In the genomic region with DNA sequence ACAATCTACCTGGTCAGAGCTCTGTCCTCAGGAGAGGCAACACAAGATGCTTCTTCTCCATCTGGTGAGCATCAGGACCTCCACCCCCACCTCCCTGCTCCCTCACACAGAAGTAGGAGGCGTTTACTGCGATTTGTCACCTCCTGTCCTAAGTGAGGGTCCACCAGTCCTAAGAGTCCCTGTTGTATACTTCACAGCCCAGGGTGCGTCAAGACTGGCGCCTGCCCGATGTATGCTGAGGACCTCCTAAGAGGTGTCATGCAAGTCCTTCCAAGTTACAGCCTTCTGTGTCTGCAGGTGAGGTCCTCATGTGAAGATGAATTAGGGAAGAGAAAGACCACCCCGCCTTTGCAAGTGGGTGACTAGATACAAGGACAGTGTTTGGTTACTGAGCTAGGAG, we compare ENCODE assay signal across 23 mouse cellular contexts.
"Had no signal": no experiment of that assay in that cellular context is flagged by ENCODE, and none has a peak within 500 bp of the region (broad histone marks: within the 10 kb centered on the region; RNA-seq: fewer than 3 reads in every experiment).

No protein-coding gene starts in this region.

- H3K27me3 ChIP-seq: heart, embryonic 13.5 days; heart, embryonic 15.5 days; hindbrain, embryonic 12.5 days; limb, embryonic 15.5 days; liver, embryonic 12.5 days had no signal

- H3K27ac ChIP-seq: heart, adult 2 months; heart, embryonic 13.5 days; heart, embryonic 15.5 days; hindbrain, embryonic 10.5 days; hindbrain, embryonic 12.5 days; hindbrain, embryonic 14.5 days; layer of hippocampus, adult 2 months; left cerebral cortex, adult 2 months; limb, embryonic 13.5 days; limb, embryonic 15.5 days; liver, embryonic 12.5 days; liver, embryonic 14.5 days had no signal

- H3K36me3 ChIP-seq: heart, embryonic 13.5 days; heart, embryonic 15.5 days; hindbrain, embryonic 10.5 days; hindbrain, embryonic 12.5 days; limb, embryonic 13.5 days; limb, embryonic 15.5 days; liver, embryonic 12.5 days had no signal

- H3K4me3 ChIP-seq: heart, adult 2 months; heart, embryonic 13.5 days; heart, embryonic 15.5 days; hindbrain, embryonic 10.5 days; hindbrain, embryonic 12.5 days; layer of hippocampus, adult 2 months; left cerebral cortex, adult 2 months; limb, embryonic 13.5 days; limb, embryonic 15.5 days; liver, embryonic 12.5 days had no signal

- DNase-seq: forebrain, postnatal 0 days; gastrocnemius, postnatal 10 days; gastrocnemius, postnatal 25 days; heart, adult 2 months; heart, postnatal 4 days; kidney, adult 18-20 months; kidney, adult 8-10 months; kidney, postnatal 10 days; kidney, postnatal 25 days; kidney, postnatal 4 days had no signal

- H3K9me3 ChIP-seq: heart, embryonic 13.5 days; heart, embryonic 15.5 days; hindbrain, embryonic 10.5 days; hindbrain, embryonic 12.5 days; limb, embryonic 15.5 days; liver, embryonic 12.5 days had no signal

- H3K9ac ChIP-seq: forebrain, postnatal 0 days; heart, embryonic 13.5 days; heart, embryonic 15.5 days; hindbrain, embryonic 12.5 days; hindbrain, embryonic 14.5 days; limb, embryonic 13.5 days; limb, embryonic 15.5 days; liver, embryonic 12.5 days; liver, embryonic 14.5 days had no signal

- H3K4me1 ChIP-seq: heart, embryonic 15.5 days; hindbrain, embryonic 12.5 days; limb, embryonic 15.5 days had no signal

- ATAC-seq: forebrain, postnatal 0 days; hindbrain, embryonic 16.5 days; inflammation-experienced regulatory T-cells, adult 6 months; liver, embryonic 12.5 days had no signal

- H3K4me2 ChIP-seq: heart, embryonic 13.5 days; heart, embryonic 15.5 days; hindbrain, embryonic 12.5 days; hindbrain, embryonic 14.5 days; limb, embryonic 13.5 days; limb, embryonic 15.5 days; liver, embryonic 12.5 days had no signal
